Mouse (Mus musculus) lung, postnatal 0 days (tissue): Measurements from ENCODE around the gene Pik3c2b. TPM values are rescaled to one million over a fixed set of nuclear protein-coding genes. Genes with fewer than 3 reads are reported as not detected.
"Not testable (repeated sequence)": the region's sequence is repeated elsewhere in the genome, so short reads cannot be mapped to it uniquely, and the experiment has no call there.

Experiments
- ATAC-seq: fragments of 200-750 bp; cut with Nextera tagmentation; 2 replicates; pipeline ENCODE4 v1.8.0; 2017; ENCODE audit warnings: moderate library complexity
- DNase-seq: peaks from one replicate; pipeline ENCODE4 v3.0.0-alpha.2; 2016; ENCODE audit warnings: low spot score
- H3K27ac ChIP-seq: fragments of 300-500 bp; sonication (generic); 2 replicates; pipeline ENCODE4 v1.5.1; 2014; ENCODE audit warnings: antibody characterized with exemption, mild to moderate bottlenecking, low read length, mixed read lengths
- H3K27me3 ChIP-seq: fragments of 300-500 bp; sonication (generic); replicated peaks from 2 replicates; pipeline ENCODE4 v1.6.1; 2014; ENCODE audit warnings: low read length, mixed read lengths; ENCODE audit not compliant: insufficient read depth
- H3K36me3 ChIP-seq: fragments of 300-500 bp; sonication (generic); 2 replicates; pipeline ENCODE4 v1.6.1; 2014; ENCODE audit warnings: low read length, mixed read lengths; ENCODE audit not compliant: insufficient read depth
- H3K4me1 ChIP-seq: fragments of 300-500 bp; sonication (generic); 2 replicates; pipeline ENCODE4 v1.6.1; 2014; ENCODE audit warnings: antibody characterized with exemption, low read depth, low read length, mixed read lengths; ENCODE audit not compliant: insufficient read depth
- H3K4me2 ChIP-seq: fragments of 300-500 bp; sonication (generic); replicated peaks from 2 replicates; pipeline ENCODE4 v1.6.1; 2014; ENCODE audit warnings: low read depth, mild to moderate bottlenecking, low read length, moderate library complexity, mixed read lengths
- H3K4me3 ChIP-seq: fragments of 300-500 bp; sonication (generic); 2 replicates; pipeline ENCODE4 v1.5.1; 2014; ENCODE audit warnings: low read depth, low read length
- H3K9ac ChIP-seq: fragments of 300-500 bp; sonication (generic); replicated peaks from 2 replicates; pipeline ENCODE4 v1.6.1; 2014; ENCODE audit warnings: low read depth, mild to moderate bottlenecking
- H3K9me3 ChIP-seq: fragments of 300-500 bp; sonication (generic); 2 replicates; pipeline ENCODE4 v1.6.1; 2016; ENCODE audit warnings: low read length, mixed read lengths
- CTCF ChIP-seq: IDR thresholded peaks from 2 replicates; pipeline ENCODE4 v1.5.1; 2016; ENCODE audit warnings: antibody characterized with exemption, mild to moderate bottlenecking
- EP300 ChIP-seq: IDR thresholded peaks from 2 replicates; pipeline ENCODE4 v1.6.1; 2016; ENCODE audit warnings: antibody characterized with exemption, mild to moderate bottlenecking, control low read depth
- WGBS: fragments of 180-500 bp; shearing (Covaris S2); extraction: QIAGEN DNeasy Blood & Tissue Kit; methylation state at CpG from one replicate; pipeline ENCODE4 v1.1.7; 2014; 5-methylcytosine and 5-hydroxymethylcytosine counted together
- polyA plus RNA-seq: library from polyadenylated mRNA; unstranded; fragments of >200 nt; fragmentation: Nextera tagmentation; extraction: Ambion mirVana; gene quantifications from 2 replicates; pipeline ENCODE4 v1.2.1, GENCODE M21; 2015

Gene Pik3c2b
- polyA plus RNA-seq, 1 experiment from 2014 or later, result 4.6 TPM

- WGBS, result 20% methylated on average over 7 of the region's 7 CpGs
- H3K27me3 ChIP-seq, result no peaks in the 10 kb centered on the region
- TF ChIP-seq CTCF (no peak), EP300 (no peak)
- peak overlapping the region; percentile 64 for H3K4me2 ChIP-seq
- no peaks in the 10 kb centered on the region for H3K9me3 ChIP-seq
- ATAC-seq, result no peak
- no peak for DNase-seq
- no peaks in the 10 kb centered on the region for H3K36me3 ChIP-seq
- peak overlapping the region; percentile 93; the same call in 1 of the 2 replicates for H3K27ac ChIP-seq
- H3K9ac ChIP-seq, result peak overlapping the region; percentile 99
- H3K4me3 ChIP-seq, result peak overlapping the region; percentile 95
- H3K4me1 ChIP-seq, result peaks cover 3% of the 10 kb centered on the region; the same call in 1 of the 2 replicates
These were observed 21.0 kb upstream of the Pik3c2b start for GRCm38 (mm10) chr1:133024426-133024825.

DNA sequence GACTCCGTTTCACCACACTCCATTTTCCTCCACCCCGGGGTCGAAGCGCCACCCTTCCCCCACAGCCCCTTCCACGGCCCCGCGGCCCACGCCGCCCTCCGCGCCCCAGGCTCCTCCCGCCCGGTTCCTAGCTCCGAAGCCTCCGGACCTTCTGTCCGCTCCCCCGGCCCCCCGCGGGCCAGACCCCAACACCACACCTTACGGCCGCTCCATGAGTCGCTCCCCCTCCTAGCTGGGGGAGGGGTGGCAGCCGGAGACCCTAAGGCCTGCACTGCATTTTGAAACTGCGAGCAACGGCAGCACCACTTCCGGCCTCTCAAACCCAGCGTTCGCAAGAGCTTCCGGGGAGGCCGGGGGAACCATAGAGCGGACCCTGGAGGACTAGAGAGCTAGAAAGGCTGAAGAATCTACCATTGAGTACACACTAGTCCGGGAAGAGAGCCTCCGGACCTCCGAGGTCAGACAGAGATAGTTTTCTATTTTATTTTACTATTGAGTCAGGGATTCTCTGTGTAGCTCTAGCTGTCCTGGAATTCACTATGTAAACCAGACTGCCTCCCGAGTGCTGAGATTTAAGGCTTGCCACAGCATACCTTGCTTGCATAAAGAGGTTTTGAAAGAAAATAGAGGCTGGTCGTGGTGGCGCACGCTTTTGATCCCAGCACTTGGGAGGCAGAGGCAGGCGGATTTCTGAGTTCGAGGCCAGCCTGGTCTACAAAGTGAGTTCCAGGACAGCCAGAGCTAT, 20.2 kb upstream of the Pik3c2b start:
- Histone ChIP-seq H3K9ac (peak overlapping the region; percentile 99), H3K27me3 (no peaks in the 10 kb centered on the region), H3K27ac (peak overlapping the region; percentile 93), H3K36me3 (no peaks in the 10 kb centered on the region), H3K9me3 (no peaks in the 10 kb centered on the region), H3K4me2 (peak overlapping the region; percentile 64), H3K4me1 (peaks cover 3% of the 10 kb centered on the region; the same call in 1 of the 2 replicates), H3K4me3 (peak overlapping the region; percentile 95)
- DNase-seq, result peak; percentile 98
- 2% methylated on average over 40 of the region's 40 CpGs for WGBS
- TF ChIP-seq EP300, result no peak
- TF ChIP-seq CTCF, result peak; percentile 12
- ATAC-seq, result peak; percentile 98

DNA sequence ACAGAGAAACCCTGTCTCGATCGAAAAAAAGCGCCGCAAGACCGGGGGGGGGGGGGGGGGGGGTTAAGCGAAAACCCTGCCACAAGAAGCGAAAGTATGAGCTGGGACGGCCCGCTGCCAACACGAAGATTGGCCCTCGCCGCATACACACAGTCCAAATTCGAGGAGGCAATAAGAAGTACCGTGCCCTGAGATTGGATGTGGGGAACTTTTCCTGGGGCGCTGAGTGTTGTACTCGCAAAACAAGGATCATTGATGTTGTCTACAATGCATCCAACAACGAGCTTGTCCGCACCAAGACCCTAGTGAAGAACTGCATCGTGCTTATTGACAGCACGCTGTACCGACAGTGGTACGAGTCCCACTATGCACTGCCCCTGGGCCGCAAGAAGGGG, 19.7 kb upstream of the Pik3c2b start:
- Histone ChIP-seq H3K27ac (peak overlapping the region; percentile 93), H3K9ac (peak overlapping the region; percentile 99), H3K4me3 (peak overlapping the region; percentile 95), H3K4me2 (peak overlapping the region; percentile 64)
- 20% methylated on average over 23 of the region's 23 CpGs for WGBS
- not testable (repeated sequence) for H3K4me1 ChIP-seq, H3K27me3 ChIP-seq, H3K36me3 ChIP-seq, ATAC-seq, H3K9me3 ChIP-seq
- peak; percentile 17 for DNase-seq

GRCm38 (mm10) chr1:133027126-133027525, 18.3 kb upstream of the Pik3c2b start:
- 94% methylated on average over 2 of the region's 2 CpGs for WGBS
- no peak for TF ChIP-seq EP300
- TF ChIP-seq CTCF, result no peak
- H3K4me2 ChIP-seq, result no peak overlapping the region
- H3K4me3 ChIP-seq, result no peak overlapping the region
- peaks cover 3% of the 10 kb centered on the region; the same call in 1 of the 2 replicates for H3K4me1 ChIP-seq
- DNase-seq, result no peak
- H3K27me3 ChIP-seq, result no peaks in the 10 kb centered on the region
- no peaks in the 10 kb centered on the region for H3K36me3 ChIP-seq
- no peak overlapping the region for H3K27ac ChIP-seq
- ATAC-seq, result no peak
- H3K9me3 ChIP-seq, result no peaks in the 10 kb centered on the region
- no peak overlapping the region for H3K9ac ChIP-seq

DNA sequence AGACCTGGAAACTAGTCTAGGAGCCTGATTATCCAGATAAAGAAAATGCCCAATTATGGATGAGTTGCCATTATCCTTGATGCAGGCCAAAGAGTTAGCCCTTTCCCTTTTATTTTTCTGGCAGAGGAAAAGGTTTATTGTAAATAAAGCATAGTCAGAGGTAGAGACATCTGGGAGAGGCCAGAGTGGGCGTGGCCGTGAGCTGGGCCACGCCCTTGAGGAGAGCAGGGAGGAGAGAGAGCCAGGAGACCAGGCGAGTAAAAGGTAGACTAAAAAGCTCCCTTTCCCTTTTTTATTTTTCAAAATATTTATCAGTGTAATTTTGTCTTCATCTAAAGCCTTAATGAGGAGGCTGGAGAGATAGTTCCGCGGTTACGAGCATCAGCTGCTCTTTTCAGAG, 17.5 kb upstream of the Pik3c2b start:
- no peak for ATAC-seq
- H3K4me1 ChIP-seq, result peaks cover 3% of the 10 kb centered on the region; the same call in 1 of the 2 replicates
- H3K27ac ChIP-seq, result no peak overlapping the region
- 40% methylated on average over 7 of the region's 7 CpGs for WGBS
- TF ChIP-seq EP300, result no peak
- no peak for TF ChIP-seq CTCF
- DNase-seq, result peak; percentile 34
- H3K4me3 ChIP-seq, result no peak overlapping the region
- H3K9me3 ChIP-seq, result no peaks in the 10 kb centered on the region
- H3K9ac ChIP-seq, result no peak overlapping the region
- H3K4me2 ChIP-seq, result no peak overlapping the region
- H3K36me3 ChIP-seq, result no peaks in the 10 kb centered on the region
- no peaks in the 10 kb centered on the region for H3K27me3 ChIP-seq

- Histone ChIP-seq H3K27ac (no peak overlapping the region), H3K4me1 (no peaks in the 10 kb centered on the region), H3K4me2 (no peak overlapping the region), H3K9me3 (no peaks in the 10 kb centered on the region), H3K9ac (no peak overlapping the region), H3K27me3 (no peaks in the 10 kb centered on the region), H3K4me3 (no peak overlapping the region), H3K36me3 (no peaks in the 10 kb centered on the region)
- no peak for ATAC-seq
- no peak for TF ChIP-seq EP300
- no peak for TF ChIP-seq CTCF
- 56% methylated on average over 3 of the region's 3 CpGs for WGBS
- peak; percentile 25 for DNase-seq
These were observed 15.7 kb upstream of the Pik3c2b start for GRCm38 (mm10) chr1:133029744-133030143.
